Mouse (Mus musculus): ENCODE measurements around the gene Rapgef4.
A peak's percentile ranks its signal among the peaks of the same experiment; 100 is the strongest.

The Rapgef4 gene

GRCm38 (mm10) chr2:72148647-72149046, 167.6 kb downstream of the Rapgef4 start:
- no peak for DNase-seq (ENCODE audit: low spot score in 2 of 2)

GRCm38 (mm10) chr2:72149059-72149458, 168.0 kb downstream of the Rapgef4 start:
- peak; percentile 42 to 46 for DNase-seq (ENCODE audit: low spot score in 2 of 2)

- no peak for DNase-seq (ENCODE audit: low spot score in 2 of 2)
Observed at GRCm38 (mm10) chr2:72151792-72152554, 170.9 kb downstream of the Rapgef4 start.

- DNase-seq (ENCODE audit: low spot score in 2 of 2): no peak
Observed at GRCm38 (mm10) chr2:72152746-72153145, 171.7 kb downstream of the Rapgef4 start.

GRCm38 (mm10) chr2:72153851-72154250, 172.8 kb downstream of the Rapgef4 start:
- no peak for DNase-seq (ENCODE audit: low spot score in 2 of 2)

- no peak for DNase-seq (ENCODE audit: low spot score in 2 of 2)
Observed at GRCm38 (mm10) chr2:72155102-72155773, 174.2 kb downstream of the Rapgef4 start.

GRCm38 (mm10) chr2:72156484-72156883, 175.4 kb downstream of the Rapgef4 start:
- no peak for DNase-seq (ENCODE audit: low spot score in 2 of 2)

- no peak for DNase-seq (ENCODE audit: low spot score in 2 of 2)
Observed at GRCm38 (mm10) chr2:72157561-72157960, 176.5 kb downstream of the Rapgef4 start.

- no peak for DNase-seq (ENCODE audit: low spot score in 2 of 2)
Observed at GRCm38 (mm10) chr2:72158045-72158444, 177.0 kb downstream of the Rapgef4 start.

- DNase-seq (ENCODE audit: low spot score in 2 of 2): no peak
Observed at GRCm38 (mm10) chr2:72158691-72159225, 177.7 kb downstream of the Rapgef4 start.

- DNase-seq (ENCODE audit: low spot score in 2 of 2): no peak
Observed at GRCm38 (mm10) chr2:72159281-72159680, 178.2 kb downstream of the Rapgef4 start.

GRCm38 (mm10) chr2:72165136-72165854, 184.3 kb downstream of the Rapgef4 start:
- no peak for DNase-seq (ENCODE audit: low spot score in 2 of 2)

GRCm38 (mm10) chr2:72169451-72170100, 188.5 kb downstream of the Rapgef4 start:
- no peak for DNase-seq (ENCODE audit: low spot score in 2 of 2)

GRCm38 (mm10) chr2:72170546-72170945, 189.5 kb downstream of the Rapgef4 start:
- no peak for DNase-seq (ENCODE audit: low spot score in 2 of 2)

- DNase-seq (ENCODE audit: low spot score in 2 of 2): no peak
Observed at GRCm38 (mm10) chr2:72171204-72171603, 190.2 kb downstream of the Rapgef4 start.

- no peak for DNase-seq (ENCODE audit: low spot score in 2 of 2)
Observed at GRCm38 (mm10) chr2:72173010-72173409, 192.0 kb downstream of the Rapgef4 start.

- no peak for DNase-seq (ENCODE audit: low spot score in 2 of 2)
Observed at GRCm38 (mm10) chr2:72173844-72174243, 192.8 kb downstream of the Rapgef4 start.

GRCm38 (mm10) chr2:72175536-72175935, 194.5 kb downstream of the Rapgef4 start:
- no peak for DNase-seq (ENCODE audit: low spot score in 2 of 2)

- DNase-seq (ENCODE audit: low spot score in 2 of 2): no peak
Observed at GRCm38 (mm10) chr2:72175971-72176370, 194.9 kb downstream of the Rapgef4 start.

GRCm38 (mm10) chr2:72177214-72178023, 196.4 kb downstream of the Rapgef4 start:
- DNase-seq (ENCODE audit: low spot score in 2 of 2): no peak

- no peak for DNase-seq (ENCODE audit: low spot score in 2 of 2)
Observed at GRCm38 (mm10) chr2:72178025-72178424, 197.0 kb downstream of the Rapgef4 start.

Data from urinary bladder, postnatal 36 days (tissue).